Comparison of ENCODE assay signal across 25 mouse cellular contexts in genomic region chr9:58500946-58501345, GRCm38 (mm10). TPM values are rescaled to one million over a fixed set of nuclear protein-coding genes. Genes with fewer than 3 reads are reported as not detected.
DNase-seq lines count a peak whose midpoint lies in the region; TF ChIP-seq lines count a peak whose summit lies in the region.
"Had no signal": no experiment of that assay in that cellular context is flagged by ENCODE, and none has a peak within 500 bp of the region (broad histone marks: within the 10 kb centered on the region; RNA-seq: fewer than 3 reads in every experiment).

No protein-coding gene starts in this region.

- 15% methylated on average over 5 of the region's 5 CpGs for WGBS in cerebellum, adult 2 months
- 89% methylated on average over 5 of the region's 5 CpGs for WGBS in limb, embryonic 10.5 days

- H3K9me3 ChIP-seq in limb, embryonic 10.5 days (replicated peaks) = no peaks in the 10 kb centered on the region
- H3K9me3 ChIP-seq: embryonic facial prominence, embryonic 13.5 days; forebrain, embryonic 10.5 days; forebrain, embryonic 15.5 days; heart, embryonic 12.5 days; hindbrain, embryonic 13.5 days; limb, embryonic 13.5 days; midbrain, embryonic 12.5 days had no signal

- H3K4me1 ChIP-seq in cerebellum, adult 2 months (ENCODE audit: control insufficient read depth, insufficient read depth, low read length) = peaks cover 54% of the 10 kb centered on the region
- H3K4me1 ChIP-seq in limb, embryonic 10.5 days = peaks cover 3% of the 10 kb centered on the region; the same call in 1 of the 2 replicates
- H3K4me1 ChIP-seq: midbrain, embryonic 12.5 days had no signal

- DNase-seq in cerebellum, adult 2 months = peak; percentile 65 to 83
- DNase-seq in cerebellum, adult 11 months = no peak
- DNase-seq in 3T3-L1 (ENCODE audit: low read depth, low spot score) = peak; percentile 72
- DNase-seq in Muller cell, postnatal 12 days (ENCODE audit: inconsistent ontology term) = peak; percentile 40
- DNase-seq in cerebellum, postnatal 36 days = peak; percentile 49 to 54
- no peak for DNase-seq in limb, embryonic 10.5 days (ENCODE audit: low spot score)
- DNase-seq in lung, adult 18-20 months = no peak
- DNase-seq: adrenal gland, postnatal 10 days; gastrocnemius, postnatal 25 days; heart, adult 11 months; heart, postnatal 4 days; kidney, adult 9 months; kidney, postnatal 14 days; lung, postnatal 36 days; retina, postnatal 1 day; right cerebral cortex, postnatal 14 days; thymus, postnatal 4 days had no signal

- no peak overlapping the region for H3K27ac ChIP-seq in cerebellum, adult 2 months (ENCODE audit: insufficient read depth, low read length)
- H3K27ac ChIP-seq in limb, embryonic 10.5 days = no peak overlapping the region
- H3K27ac ChIP-seq: embryonic facial prominence, embryonic 13.5 days; forebrain, embryonic 10.5 days; forebrain, embryonic 15.5 days; hindbrain, embryonic 13.5 days; limb, embryonic 13.5 days; midbrain, embryonic 12.5 days had no signal

- H3K27me3 ChIP-seq in cerebellum, adult 2 months (ENCODE audit: control insufficient read depth, insufficient read depth, low read length) = no peaks in the 10 kb centered on the region
- H3K27me3 ChIP-seq in limb, embryonic 10.5 days (ENCODE audit: low read depth, poor library complexity, severe bottlenecking) = no peaks in the 10 kb centered on the region
- H3K27me3 ChIP-seq: embryonic facial prominence, embryonic 13.5 days; forebrain, embryonic 15.5 days; hindbrain, embryonic 13.5 days; limb, embryonic 13.5 days; midbrain, embryonic 12.5 days had no signal

- H3K4me3 ChIP-seq in cerebellum, adult 2 months (replicated peaks; ENCODE audit: insufficient read depth, low read depth, low read length) = no peak overlapping the region
- H3K4me3 ChIP-seq in limb, embryonic 10.5 days = no peak overlapping the region
- H3K4me3 ChIP-seq: embryonic facial prominence, embryonic 13.5 days; forebrain, embryonic 10.5 days; forebrain, embryonic 15.5 days; heart, embryonic 12.5 days; hindbrain, embryonic 13.5 days; limb, embryonic 13.5 days; midbrain, embryonic 12.5 days had no signal

- 0 out of 2 replicates have a peak, but pooled peaks cover 5% of the 10 kb centered on the region for H3K36me3 ChIP-seq in limb, embryonic 10.5 days
- H3K36me3 ChIP-seq: forebrain, embryonic 10.5 days; heart, embryonic 12.5 days; midbrain, embryonic 12.5 days had no signal

- TF ChIP-seq POLR2A in cerebellum, adult 2 months (IDR thresholded peaks at IDR 0.05; ENCODE audit: borderline replicate concordance, insufficient read depth, low read length) = no peak

- TF ChIP-seq CTCF in cerebellum, adult 2 months (IDR thresholded peaks at IDR 0.05; ENCODE audit: borderline replicate concordance, insufficient read depth, low read depth, low read length) = no peak

RNA-seq across cellular contexts. Expression of gene Insyn1, which starts 12.5 kb away (rescaled TPM):
- polyA plus RNA-seq in cerebellum, adult 2 months (2012; rRNA removed) = 147 and 149 TPM in 2 replicates
- 1.2 and 1.3 TPM in 2 replicates for polyA plus RNA-seq in limb, embryonic 10.5 days (2016; fragmentation: Nextera tagmentation; extraction: Ambion mirVana)
- polyA plus RNA-seq: liver, embryonic 16.5 days had no signal

RNA-seq across cellular contexts. Expression of gene Cd276, which starts 54.3 kb away (rescaled TPM):
- polyA plus RNA-seq in cerebellum, adult 2 months (2012; rRNA removed) = 6.4 and 6.9 TPM in 2 replicates
- polyA plus RNA-seq in limb, embryonic 10.5 days (2016; fragmentation: Nextera tagmentation; extraction: Ambion mirVana) = 57.0 and 64.8 TPM in 2 replicates

Comparison
In these comparisons a context has a peak if more than half of its experiments do, and no peak if none do; other contexts are left out.
1. DNase-seq: peak in cerebellum, adult 2 months (2 of 2), 3T3-L1 (single experiment), Muller cell, postnatal 12 days (single experiment) and cerebellum, postnatal 36 days (2 of 2); none in cerebellum, adult 11 months (single experiment), limb, embryonic 10.5 days (single experiment) and lung, adult 18-20 months (0 of 2).
2. RNA of gene Insyn1, which starts 12.5 kb away (polyA plus RNA-seq): 147 to 149 TPM in cerebellum, adult 2 months; 1.2 to 1.3 TPM in limb, embryonic 10.5 days; every median in the first group is over 10 times any median in the second.